Mouse (Mus musculus): ENCODE results near the gene Rab24.

The Rab24 gene

GRCm38 (mm10) chr13:55328641-55329040 is 6.9 kb upstream of the Rab24 start:
- no peak for DNase-seq

- no peak for DNase-seq
Measured at GRCm38 (mm10) chr13:55328171-55328570, 6.4 kb upstream of the Rab24 start.

- peak; percentile 78 for DNase-seq
Measured at GRCm38 (mm10) chr13:55327633-55328032, 5.9 kb upstream of the Rab24 start.

- DNase-seq, result no peak
Measured at GRCm38 (mm10) chr13:55327169-55327568, 5.4 kb upstream of the Rab24 start.

GRCm38 (mm10) chr13:55325596-55325995 is 3.9 kb upstream of the Rab24 start:
- DNase-seq, result no peak

GRCm38 (mm10) chr13:55322130-55322825 is 532 bp upstream of the Rab24 start:
- DNase-seq, result peak; percentile 45

- DNase-seq, result no peak
Measured at GRCm38 (mm10) chr13:55319931-55320533, 1.7 kb downstream of the Rab24 start, which contains the start of gene Prelid1. Gene Prelid1 (plus strand): TSS chr13:55320500.

- DNase-seq, result no peak
Measured at GRCm38 (mm10) chr13:55318351-55318750, 3.4 kb downstream of the Rab24 start.

- no peak for DNase-seq
Measured at GRCm38 (mm10) chr13:55314891-55315412, 6.8 kb downstream of the Rab24 start.

GRCm38 (mm10) chr13:55313051-55313450 is 8.7 kb downstream of the Rab24 start:
- DNase-seq, result no peak

GRCm38 (mm10) chr13:55312028-55312630 is 9.6 kb downstream of the Rab24 start:
- no peak for DNase-seq

- no peak for DNase-seq
Measured at GRCm38 (mm10) chr13:55300913-55301312, 20.8 kb downstream of the Rab24 start.

- no peak for DNase-seq
Measured at GRCm38 (mm10) chr13:55296760-55297159, 25.0 kb downstream of the Rab24 start.

GRCm38 (mm10) chr13:55288854-55289253 is 32.9 kb downstream of the Rab24 start:
- DNase-seq, result no peak

- no peak for DNase-seq
Measured at GRCm38 (mm10) chr13:55277646-55278045, 44.1 kb downstream of the Rab24 start.

- no peak for DNase-seq
Measured at GRCm38 (mm10) chr13:55277203-55277602, 44.5 kb downstream of the Rab24 start.

Measured in cerebellum, adult 8-10 months (tissue).